Mouse (Mus musculus) brain, embryonic 14.5 days (tissue): Measurements from ENCODE around the gene Fli1.

ENCODE experiments used
- CTCF ChIP-seq: fragments of 200-500 bp; IDR thresholded peaks from 2 replicates; pipeline ENCODE4 v1.5.1; 2012; ENCODE audit warnings: inconsistent platforms, mild to moderate bottlenecking, moderate library complexity, borderline replicate concordance; ENCODE audit not compliant: insufficient read depth, insufficient read length; ENCODE audit errors: extremely low read depth
- POLR2A ChIP-seq: fragments of 200-500 bp; IDR thresholded peaks from 2 replicates; pipeline ENCODE4 v1.6.1; 2012; ENCODE audit warnings: mild to moderate bottlenecking, inconsistent platforms, borderline replicate concordance; ENCODE audit not compliant: poor library complexity, insufficient read depth, insufficient read length, severe bottlenecking; ENCODE audit errors: extremely low read depth

DNA sequence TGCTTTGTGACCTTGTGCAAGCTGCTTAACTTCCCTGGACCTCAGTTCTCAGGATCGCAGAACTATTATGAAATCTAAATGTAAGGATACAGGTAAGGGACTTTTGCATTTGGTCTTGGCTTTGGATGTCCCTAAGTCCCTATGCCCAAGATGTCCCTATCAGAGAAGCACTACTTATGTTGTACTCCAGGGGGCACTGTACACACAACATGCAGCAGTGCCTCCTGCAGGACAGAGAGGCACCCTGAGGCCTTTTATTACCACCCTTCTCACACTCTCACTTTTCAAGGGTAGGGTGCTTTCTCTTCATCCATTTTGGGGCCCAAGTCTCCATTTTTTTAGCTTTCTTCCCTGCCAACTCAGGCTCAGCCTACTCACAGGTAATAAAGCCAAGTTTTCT is 154.5 kb downstream of the Fli1 start:
- TF ChIP-seq CTCF (peak; percentile 31; the same call in 1 of the 2 replicates), POLR2A (no peak)
